In genomic region chr6:40238857-40239256, GRCm38 (mm10) we compare ENCODE assay signal across 25 mouse cellular contexts.
"Had no signal": no experiment of that assay in that cellular context is flagged by ENCODE, and none has a peak within 500 bp of the region (broad histone marks: within the 10 kb centered on the region; RNA-seq: fewer than 3 reads in every experiment).

No protein-coding gene starts in this region.

- H3K27me3 ChIP-seq: heart, embryonic 13.5 days; heart, embryonic 15.5 days; hindbrain, embryonic 13.5 days; hindbrain, embryonic 15.5 days; kidney, embryonic 15.5 days; limb, embryonic 13.5 days; limb, embryonic 15.5 days had no signal

- H3K4me2 ChIP-seq: heart, embryonic 11.5 days; heart, embryonic 13.5 days; heart, embryonic 15.5 days; hindbrain, embryonic 13.5 days; hindbrain, embryonic 15.5 days; kidney, embryonic 15.5 days; limb, embryonic 13.5 days; limb, embryonic 15.5 days had no signal

- H3K4me1 ChIP-seq: heart, embryonic 13.5 days; heart, embryonic 15.5 days; kidney, embryonic 15.5 days; limb, embryonic 13.5 days; limb, embryonic 15.5 days had no signal

- H3K27ac ChIP-seq: heart, adult 2 months; heart, embryonic 13.5 days; heart, embryonic 15.5 days; hindbrain, embryonic 13.5 days; hindbrain, embryonic 15.5 days; hindbrain, postnatal 0 days; kidney, embryonic 15.5 days; kidney, postnatal 0 days; limb, embryonic 13.5 days; limb, embryonic 15.5 days had no signal

- H3K9ac ChIP-seq: heart, embryonic 13.5 days; heart, embryonic 15.5 days; hindbrain, embryonic 13.5 days; hindbrain, embryonic 15.5 days; kidney, embryonic 15.5 days; limb, embryonic 13.5 days; limb, embryonic 15.5 days had no signal

- H3K9me3 ChIP-seq: heart, embryonic 13.5 days; heart, embryonic 15.5 days; hindbrain, embryonic 13.5 days; hindbrain, embryonic 15.5 days; kidney, embryonic 15.5 days; limb, embryonic 13.5 days; limb, embryonic 15.5 days had no signal

- ATAC-seq: hindbrain, postnatal 0 days; intestine, embryonic 16.5 days had no signal

- H3K4me3 ChIP-seq: heart, adult 2 months; heart, embryonic 13.5 days; heart, embryonic 15.5 days; hindbrain, embryonic 13.5 days; hindbrain, embryonic 15.5 days; kidney, embryonic 15.5 days; limb, embryonic 13.5 days; limb, embryonic 15.5 days had no signal

- DNase-seq: gastrocnemius, postnatal 14 days; gastrocnemius, postnatal 36 days; heart, adult 11 months; heart, adult 2 months; heart, postnatal 14 days; heart, postnatal 36 days; kidney, adult 11 months; kidney, adult 2 months; kidney, adult 9 months; kidney, postnatal 14 days; kidney, postnatal 36 days; layer of hippocampus, adult 9-11 months; layer of hippocampus, postnatal 36 days; left cerebral cortex, postnatal 4 days had no signal

- H3K36me3 ChIP-seq: heart, embryonic 13.5 days; heart, embryonic 15.5 days; hindbrain, embryonic 13.5 days; hindbrain, embryonic 15.5 days; kidney, embryonic 15.5 days; limb, embryonic 13.5 days; limb, embryonic 15.5 days had no signal
